Mouse (Mus musculus): ENCODE results near the gene 9930022D16Rik. TPM values are rescaled to one million over a fixed set of nuclear protein-coding genes. Genes with fewer than 3 reads are reported as not detected.

9930022D16Rik gene
- polyA plus RNA-seq, 1 experiment = 0.02 TPM

DNA sequence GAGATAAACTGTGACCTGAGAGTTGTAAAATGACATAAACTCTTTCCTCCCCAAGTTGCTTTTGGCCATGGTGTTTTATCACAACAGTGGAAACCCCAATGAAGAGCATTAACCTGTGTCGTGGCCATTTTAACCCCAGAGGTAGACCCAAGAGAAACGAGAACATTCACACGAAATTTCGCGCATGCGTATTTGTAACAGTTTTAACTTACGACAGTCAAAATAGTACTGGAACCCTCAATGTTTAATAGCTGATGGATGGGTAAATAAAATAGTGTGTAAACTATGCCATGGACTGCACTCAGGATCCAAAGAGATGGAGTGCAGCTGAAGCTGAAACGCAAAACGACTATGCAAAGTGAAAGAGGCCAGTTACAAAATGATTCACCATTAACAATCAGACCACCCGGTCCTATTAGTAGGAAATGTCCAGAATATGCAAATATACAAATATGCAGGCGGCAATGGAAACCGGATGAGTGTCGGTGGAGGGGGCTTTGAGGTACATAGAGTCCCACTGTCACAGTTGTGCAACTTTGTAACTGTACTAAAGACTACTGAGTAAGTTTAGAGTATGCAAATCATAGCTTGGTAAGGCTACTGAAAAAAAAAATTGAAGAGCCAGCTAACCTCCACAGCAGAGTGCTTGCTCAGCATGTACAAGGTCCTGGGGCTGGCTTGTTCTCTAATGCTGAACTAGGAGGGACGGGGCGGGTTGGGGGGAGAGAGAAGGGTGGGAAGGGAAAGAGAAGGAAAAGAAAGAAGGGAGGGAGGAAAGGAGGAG lies 3.3 kb upstream of the 9930022D16Rik start:
- Histone ChIP-seq H3K9me3 (ENCODE audit: control insufficient read depth, low read length) (no peaks in the 10 kb centered on the region), H3K4me3 (replicated peaks) (no peak overlapping the region), H3K27me3 (ENCODE audit: control insufficient read depth) (no peaks in the 10 kb centered on the region), H3K4me1 (ENCODE audit: control insufficient read depth) (no peaks in the 10 kb centered on the region), H3K36me3 (ENCODE audit: control insufficient read depth) (no peaks in the 10 kb centered on the region)
- TF ChIP-seq TAL1 (IDR thresholded peaks at IDR 0.05; ENCODE audit: low read length) = no peak
- no peak for TF ChIP-seq GATA1 (IDR thresholded peaks at IDR 0.05; ENCODE audit: low read length)

DNA sequence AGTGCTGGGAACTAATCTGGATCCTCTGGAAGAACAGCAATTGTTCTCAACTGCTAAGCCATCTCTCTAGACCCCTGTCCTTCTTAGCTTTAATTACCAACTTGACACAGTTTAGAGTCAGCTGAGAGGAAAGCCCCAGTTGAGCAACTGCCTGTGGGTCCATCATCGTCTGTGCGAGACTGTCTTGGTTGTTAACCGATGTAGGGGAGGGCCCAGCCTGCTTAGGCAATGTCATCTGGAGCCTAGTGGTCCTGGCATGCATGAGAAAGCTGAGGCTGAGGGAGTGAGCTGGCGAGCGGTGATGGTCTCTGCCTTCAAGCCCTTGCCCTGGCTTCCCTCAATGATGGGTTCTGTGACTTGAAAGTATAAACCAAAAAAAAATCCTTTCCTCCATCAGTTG lies 1.1 kb downstream of the 9930022D16Rik start:
- peaks cover 1% of the 10 kb centered on the region; the same call in 1 of the 2 replicates for H3K4me1 ChIP-seq (ENCODE audit: control insufficient read depth)
- peaks cover 3% of the 10 kb centered on the region for H3K27me3 ChIP-seq (ENCODE audit: control insufficient read depth)
- TF ChIP-seq TAL1 (IDR thresholded peaks at IDR 0.05; ENCODE audit: low read length) (no peak), GATA1 (IDR thresholded peaks at IDR 0.05; ENCODE audit: low read length) (no peak)
- H3K4me3 ChIP-seq (replicated peaks) = no peak overlapping the region
- H3K9me3 ChIP-seq (ENCODE audit: control insufficient read depth, low read length) = no peaks in the 10 kb centered on the region
- no peaks in the 10 kb centered on the region for H3K36me3 ChIP-seq (ENCODE audit: control insufficient read depth)

DNA sequence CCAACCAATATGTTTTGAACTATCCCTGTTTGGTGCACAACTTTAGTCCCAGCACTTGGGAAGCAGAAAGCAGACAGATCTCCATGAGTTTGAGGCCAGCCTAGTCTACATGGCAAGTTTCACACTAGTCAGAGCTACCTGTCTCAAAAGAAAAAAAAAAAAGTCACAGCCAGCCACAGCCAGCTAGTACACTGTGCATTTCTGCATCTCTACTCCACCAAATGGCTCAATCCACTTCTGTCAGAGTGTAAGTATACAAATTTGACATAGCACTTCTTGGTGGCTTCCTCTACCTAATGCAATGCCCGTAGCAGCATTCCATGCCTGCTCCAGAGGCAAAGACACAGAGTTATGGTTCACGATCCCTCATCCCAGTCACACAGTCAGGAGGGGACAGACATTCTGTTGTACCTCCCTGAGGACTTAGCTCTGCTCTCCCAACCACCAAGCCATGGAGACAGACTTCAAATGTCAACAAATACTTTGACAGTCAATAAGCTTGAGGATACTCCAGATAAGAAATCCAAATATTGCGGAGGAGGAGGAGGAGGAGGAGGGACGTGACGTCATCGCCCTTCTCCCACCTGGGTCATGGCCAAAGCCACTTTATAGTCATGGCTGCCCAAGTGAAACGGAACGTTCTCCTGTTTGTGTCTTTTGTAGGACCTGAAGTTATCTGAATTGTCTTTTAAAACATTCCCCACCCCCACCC lies 3.1 kb downstream of the 9930022D16Rik start:
- no peaks in the 10 kb centered on the region for H3K36me3 ChIP-seq (ENCODE audit: control insufficient read depth)
- H3K27me3 ChIP-seq (ENCODE audit: control insufficient read depth) = peaks cover 6% of the 10 kb centered on the region
- no peaks in the 10 kb centered on the region for H3K9me3 ChIP-seq (ENCODE audit: control insufficient read depth, low read length)
- H3K4me1 ChIP-seq (ENCODE audit: control insufficient read depth) = peaks cover 4% of the 10 kb centered on the region; the same call in 1 of the 2 replicates
- TF ChIP-seq GATA1 (IDR thresholded peaks at IDR 0.05; ENCODE audit: low read length) (no peak), TAL1 (IDR thresholded peaks at IDR 0.05; ENCODE audit: low read length) (no peak)
- no peak overlapping the region for H3K4me3 ChIP-seq (replicated peaks)

GRCm38 (mm10) chr11:109417472-109418040 lies 3.8 kb downstream of the 9930022D16Rik start:
- Histone ChIP-seq H3K27me3 (ENCODE audit: control insufficient read depth) (peaks cover 6% of the 10 kb centered on the region), H3K36me3 (ENCODE audit: control insufficient read depth) (no peaks in the 10 kb centered on the region), H3K4me1 (ENCODE audit: control insufficient read depth) (peaks cover 4% of the 10 kb centered on the region; the same call in 1 of the 2 replicates), H3K4me3 (replicated peaks) (no peak overlapping the region), H3K9me3 (ENCODE audit: control insufficient read depth, low read length) (peaks cover 4% of the 10 kb centered on the region)
- TF ChIP-seq TAL1 (IDR thresholded peaks at IDR 0.05; ENCODE audit: low read length) (no peak), GATA1 (IDR thresholded peaks at IDR 0.05; ENCODE audit: low read length) (no peak)

DNA sequence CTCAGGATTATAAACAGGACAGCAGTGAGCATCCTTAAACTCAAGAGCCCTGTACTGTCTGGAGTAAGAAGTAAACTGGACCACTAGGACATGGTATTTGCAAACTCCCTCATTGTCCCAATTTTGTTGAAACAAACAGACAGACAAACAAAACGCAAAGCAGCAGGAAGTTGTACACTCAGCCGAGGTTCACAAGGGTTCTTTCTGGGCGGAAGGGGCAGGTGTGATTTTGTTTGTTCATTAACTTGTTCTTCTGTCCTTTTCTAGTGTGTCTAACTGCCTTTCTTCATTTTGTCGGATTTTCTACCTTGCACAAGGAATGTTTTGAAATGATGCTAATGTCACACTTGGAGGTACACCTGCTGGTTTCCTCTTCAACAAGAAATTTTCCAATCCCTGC lies 5.7 kb downstream of the 9930022D16Rik start:
- H3K36me3 ChIP-seq (ENCODE audit: control insufficient read depth) = no peaks in the 10 kb centered on the region
- peaks cover 6% of the 10 kb centered on the region for H3K27me3 ChIP-seq (ENCODE audit: control insufficient read depth)
- no peak for TF ChIP-seq GATA1 (IDR thresholded peaks at IDR 0.05; ENCODE audit: low read length)
- TF ChIP-seq TAL1 (IDR thresholded peaks at IDR 0.05; ENCODE audit: low read length) = no peak
- peaks cover 4% of the 10 kb centered on the region for H3K9me3 ChIP-seq (ENCODE audit: control insufficient read depth, low read length)
- H3K4me1 ChIP-seq (ENCODE audit: control insufficient read depth) = peaks cover 4% of the 10 kb centered on the region; the same call in 1 of the 2 replicates
- no peak overlapping the region for H3K4me3 ChIP-seq (replicated peaks)

DNA sequence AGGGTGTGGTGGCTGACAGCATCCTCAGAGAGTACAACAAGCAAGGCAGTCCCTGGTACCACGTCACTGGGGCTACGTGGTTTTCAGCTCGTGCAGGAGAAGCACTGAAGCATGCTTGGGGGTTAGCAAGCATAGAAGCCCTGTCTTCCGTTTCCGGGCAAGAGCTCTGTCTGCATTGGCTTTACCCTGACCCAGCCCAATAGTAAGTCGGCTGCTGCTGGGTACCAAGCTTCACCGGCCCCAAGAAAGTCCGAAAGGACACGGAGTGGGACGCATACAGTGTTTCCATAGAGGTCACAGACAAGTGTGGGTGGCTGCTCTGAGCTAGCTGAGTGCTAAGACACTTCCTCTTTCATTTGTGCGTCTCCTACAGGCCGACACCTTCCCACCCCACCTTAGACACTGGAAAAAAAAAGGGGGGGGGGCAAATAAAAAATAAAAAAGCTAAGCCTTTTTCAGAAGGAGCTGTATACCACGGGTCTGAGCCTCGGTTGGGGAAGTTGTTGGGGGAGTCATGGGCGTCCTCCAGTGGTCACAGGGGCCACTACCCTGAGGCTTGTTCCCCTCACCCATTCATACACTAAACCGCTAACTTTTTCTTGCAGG lies 6.3 kb downstream of the 9930022D16Rik start:
- no peak for TF ChIP-seq TAL1 (IDR thresholded peaks at IDR 0.05; ENCODE audit: low read length)
- peaks cover 6% of the 10 kb centered on the region for H3K4me1 ChIP-seq (ENCODE audit: control insufficient read depth)
- no peaks in the 10 kb centered on the region for H3K36me3 ChIP-seq (ENCODE audit: control insufficient read depth)
- peaks cover 6% of the 10 kb centered on the region for H3K27me3 ChIP-seq (ENCODE audit: control insufficient read depth)
- no peak overlapping the region for H3K4me3 ChIP-seq (replicated peaks)
- peaks cover 4% of the 10 kb centered on the region for H3K9me3 ChIP-seq (ENCODE audit: control insufficient read depth, low read length)

DNA sequence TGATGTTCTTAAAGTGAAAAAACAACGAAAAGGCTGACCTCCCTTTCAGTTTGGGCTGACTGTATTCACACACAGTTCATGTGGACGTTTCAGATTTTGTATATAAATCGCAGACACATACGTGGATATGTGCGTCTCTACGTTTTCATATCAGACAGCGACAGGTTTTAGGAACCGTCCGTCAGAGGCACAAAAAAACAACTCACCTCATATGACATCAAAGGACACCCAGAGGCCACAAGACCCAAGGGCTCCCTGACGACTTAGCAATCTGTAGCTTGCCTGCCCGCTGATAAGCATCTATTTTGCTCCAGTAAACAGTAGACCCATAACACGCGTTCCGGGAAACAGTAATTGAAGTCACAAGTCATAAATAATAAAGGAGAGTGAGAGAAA lies 6.8 kb downstream of the 9930022D16Rik start:
- Histone ChIP-seq H3K9me3 (ENCODE audit: control insufficient read depth, low read length) (peaks cover 4% of the 10 kb centered on the region), H3K4me1 (ENCODE audit: control insufficient read depth) (peaks cover 11% of the 10 kb centered on the region), H3K4me3 (replicated peaks) (no peak overlapping the region), H3K27me3 (ENCODE audit: control insufficient read depth) (peaks cover 6% of the 10 kb centered on the region), H3K36me3 (ENCODE audit: control insufficient read depth) (no peaks in the 10 kb centered on the region)
- TF ChIP-seq GATA1 (IDR thresholded peaks at IDR 0.05; ENCODE audit: low read length) (no peak), TAL1 (IDR thresholded peaks at IDR 0.05; ENCODE audit: low read length) (no peak)

DNA sequence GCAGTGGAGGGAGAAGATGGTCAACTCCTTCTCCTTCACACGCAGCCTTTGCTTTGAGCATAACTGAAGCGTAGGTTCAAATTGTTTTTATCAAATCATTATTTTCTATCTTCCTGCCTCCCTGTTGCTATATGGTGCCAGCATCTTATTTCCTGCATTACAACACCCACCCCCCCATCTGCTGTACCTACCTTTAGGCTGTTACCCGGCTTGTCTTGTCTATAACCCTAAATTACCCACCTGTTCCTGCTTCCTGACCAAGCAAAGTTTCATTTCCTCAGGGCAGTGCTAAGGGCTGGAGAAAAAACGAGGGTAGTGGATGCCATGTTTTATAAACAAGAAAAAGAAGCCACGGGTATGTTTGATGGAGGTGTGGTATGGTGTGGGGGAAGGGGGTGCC lies 7.5 kb downstream of the 9930022D16Rik start:
- Histone ChIP-seq H3K27me3 (ENCODE audit: control insufficient read depth) (peaks cover 6% of the 10 kb centered on the region), H3K4me1 (ENCODE audit: control insufficient read depth) (peaks cover 16% of the 10 kb centered on the region), H3K9me3 (ENCODE audit: control insufficient read depth, low read length) (peaks cover 4% of the 10 kb centered on the region), H3K36me3 (ENCODE audit: control insufficient read depth) (no peaks in the 10 kb centered on the region), H3K4me3 (replicated peaks) (no peak overlapping the region)
- TF ChIP-seq GATA1 (IDR thresholded peaks at IDR 0.05; ENCODE audit: low read length) (no peak), TAL1 (IDR thresholded peaks at IDR 0.05; ENCODE audit: low read length) (no peak)

GRCm38 (mm10) chr11:109422263-109422662 lies 8.5 kb downstream of the 9930022D16Rik start:
- TF ChIP-seq TAL1 (IDR thresholded peaks at IDR 0.05; ENCODE audit: low read length) = no peak
- no peak for TF ChIP-seq GATA1 (IDR thresholded peaks at IDR 0.05; ENCODE audit: low read length)
- H3K36me3 ChIP-seq (ENCODE audit: control insufficient read depth) = no peaks in the 10 kb centered on the region
- peaks cover 6% of the 10 kb centered on the region for H3K27me3 ChIP-seq (ENCODE audit: control insufficient read depth)
- H3K9me3 ChIP-seq (ENCODE audit: control insufficient read depth, low read length) = peaks cover 4% of the 10 kb centered on the region
- H3K4me3 ChIP-seq (replicated peaks) = no peak overlapping the region
- peaks cover 26% of the 10 kb centered on the region for H3K4me1 ChIP-seq (ENCODE audit: control insufficient read depth)
